Mouse (Mus musculus) heart, embryonic 15.5 days (tissue): ENCODE data around the gene A930018P22Rik. TPM values are rescaled to one million over a fixed set of nuclear protein-coding genes. Genes with fewer than 3 reads are reported as not detected.

Experiments used
- ATAC-seq: fragments of 200-750 bp; cut with Nextera tagmentation; replicated peaks from 2 replicates; pipeline ENCODE4 v1.8.0; 2017; ENCODE audit warnings: low read depth, moderate TSS enrichment; ENCODE audit not compliant: insufficient number of reproducible peaks, insufficient read depth, low FRiP score
- H3K27ac ChIP-seq: fragments of 300-500 bp; sonication (generic); 2 replicates; pipeline ENCODE4 v1.5.1; 2015; ENCODE audit warnings: mild to moderate bottlenecking, inconsistent platforms
- H3K27me3 ChIP-seq: fragments of 300-500 bp; sonication (generic); 2 replicates; pipeline ENCODE4 v1.6.1; 2015; ENCODE audit warnings: inconsistent platforms
- H3K36me3 ChIP-seq: fragments of 300-500 bp; sonication (generic); 2 replicates; pipeline ENCODE4 v1.6.1; 2015; ENCODE audit warnings: mild to moderate bottlenecking, inconsistent platforms
- H3K4me1 ChIP-seq: fragments of 300-500 bp; sonication (generic); replicated peaks from 2 replicates; pipeline ENCODE4 v1.6.1; 2015; ENCODE audit warnings: inconsistent platforms
- H3K4me2 ChIP-seq: fragments of 300-500 bp; sonication (generic); 2 replicates; pipeline ENCODE4 v1.6.1; 2015; ENCODE audit warnings: inconsistent platforms, mild to moderate bottlenecking, moderate library complexity
- H3K4me3 ChIP-seq: fragments of 300-500 bp; sonication (generic); 2 replicates; pipeline ENCODE4 v1.5.1; 2015; ENCODE audit warnings: mild to moderate bottlenecking, inconsistent platforms
- H3K9ac ChIP-seq: fragments of 300-500 bp; sonication (generic); 2 replicates; pipeline ENCODE4 v1.6.1; 2015; ENCODE audit warnings: mild to moderate bottlenecking, inconsistent platforms
- H3K9me3 ChIP-seq: fragments of 300-500 bp; sonication (generic); replicated peaks from 2 replicates; pipeline ENCODE4 v1.6.1; 2016; ENCODE audit warnings: inconsistent platforms
- WGBS: fragments of 180-500 bp; shearing (Covaris S2); methylation state at CpG from one replicate; pipeline ENCODE4 v1.1.7; 2015; ENCODE audit warnings: mixed read lengths; 5-methylcytosine and 5-hydroxymethylcytosine counted together
- polyA plus RNA-seq: library from polyadenylated mRNA; unstranded; fragments of >200 nt; fragmentation: Nextera tagmentation; extraction: Ambion mirVana; gene quantifications from 2 replicates; pipeline ENCODE4 v1.2.1, GENCODE M21; 2015

Gene A930018P22Rik
- polyA plus RNA-seq, 1 experiment from 2014 or later = 0.37 TPM

DNA sequence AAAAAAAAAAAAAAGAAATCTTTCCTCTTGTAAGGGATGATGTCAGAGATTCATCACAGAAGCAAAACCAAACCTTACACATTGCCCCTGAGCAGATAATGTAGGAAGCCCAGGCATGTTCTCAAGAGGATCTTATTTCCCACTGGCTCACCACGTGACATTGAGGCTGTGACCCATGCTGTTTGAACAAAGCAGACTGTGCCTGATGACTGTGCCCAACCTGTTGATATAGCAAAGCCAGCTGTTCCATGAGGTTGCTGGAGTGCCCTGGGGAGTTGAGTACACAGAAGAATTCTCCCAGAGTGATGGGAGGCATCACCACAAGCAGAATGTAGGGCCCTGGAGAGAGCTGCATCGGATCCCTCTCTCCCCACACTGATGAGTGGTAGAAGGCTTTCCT lies 13.4 kb downstream of the A930018P22Rik start:
- Histone ChIP-seq H3K27me3 (no peaks in the 10 kb centered on the region), H3K9me3 (no peaks in the 10 kb centered on the region), H3K9ac (no peak overlapping the region), H3K27ac (no peak overlapping the region), H3K4me3 (no peak overlapping the region), H3K4me1 (no peaks in the 10 kb centered on the region), H3K4me2 (no peak overlapping the region), H3K36me3 (no peaks in the 10 kb centered on the region)
- 43% methylated on average over 2 of the region's 2 CpGs for WGBS
- ATAC-seq = no peak

DNA sequence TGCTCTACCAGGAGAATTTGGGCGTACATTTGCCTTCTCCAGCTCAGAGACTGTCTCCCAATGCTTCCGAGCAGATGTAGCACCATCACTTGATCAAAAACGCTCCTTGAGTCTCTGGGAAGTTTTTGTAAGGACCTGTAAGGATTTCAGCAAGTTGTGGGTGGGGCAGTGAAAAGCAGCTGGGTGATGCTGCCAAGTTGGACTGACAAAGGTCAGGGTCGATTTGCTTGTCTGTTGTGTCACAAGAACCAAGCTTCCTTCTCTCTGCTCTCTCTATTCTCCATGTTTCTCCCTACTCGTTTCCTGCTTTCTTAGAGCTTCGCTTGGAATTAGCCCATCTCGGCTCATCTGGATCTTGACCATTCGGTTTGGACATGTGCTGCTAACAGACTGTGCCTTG lies 19.6 kb downstream of the A930018P22Rik start:
- no peak for ATAC-seq
- Histone ChIP-seq H3K9ac (no peak overlapping the region), H3K36me3 (no peaks in the 10 kb centered on the region), H3K4me1 (no peaks in the 10 kb centered on the region), H3K27ac (no peak overlapping the region), H3K9me3 (no peaks in the 10 kb centered on the region), H3K4me2 (no peak overlapping the region), H3K27me3 (no peaks in the 10 kb centered on the region), H3K4me3 (no peak overlapping the region)
- 82% methylated on average over 8 of the region's 8 CpGs for WGBS

- Histone ChIP-seq H3K9ac (no peak overlapping the region), H3K9me3 (no peaks in the 10 kb centered on the region), H3K4me3 (no peak overlapping the region), H3K27me3 (no peaks in the 10 kb centered on the region), H3K4me2 (no peak overlapping the region), H3K27ac (no peak overlapping the region), H3K4me1 (no peaks in the 10 kb centered on the region), H3K36me3 (no peaks in the 10 kb centered on the region)
- 86% methylated on average over 12 of the region's 12 CpGs for WGBS
- ATAC-seq = no peak
These were observed 21.4 kb downstream of the A930018P22Rik start for GRCm38 (mm10) chr2:104144004-104144403.

- 68% methylated on average over 1 of the region's 1 CpGs for WGBS
- Histone ChIP-seq H3K9me3 (no peaks in the 10 kb centered on the region), H3K4me2 (no peak overlapping the region), H3K4me3 (no peak overlapping the region), H3K36me3 (no peaks in the 10 kb centered on the region), H3K27me3 (no peaks in the 10 kb centered on the region), H3K27ac (no peak overlapping the region), H3K9ac (no peak overlapping the region), H3K4me1 (no peaks in the 10 kb centered on the region)
- ATAC-seq = no peak
These were observed 23.4 kb downstream of the A930018P22Rik start for GRCm38 (mm10) chr2:104145983-104146382.

DNA sequence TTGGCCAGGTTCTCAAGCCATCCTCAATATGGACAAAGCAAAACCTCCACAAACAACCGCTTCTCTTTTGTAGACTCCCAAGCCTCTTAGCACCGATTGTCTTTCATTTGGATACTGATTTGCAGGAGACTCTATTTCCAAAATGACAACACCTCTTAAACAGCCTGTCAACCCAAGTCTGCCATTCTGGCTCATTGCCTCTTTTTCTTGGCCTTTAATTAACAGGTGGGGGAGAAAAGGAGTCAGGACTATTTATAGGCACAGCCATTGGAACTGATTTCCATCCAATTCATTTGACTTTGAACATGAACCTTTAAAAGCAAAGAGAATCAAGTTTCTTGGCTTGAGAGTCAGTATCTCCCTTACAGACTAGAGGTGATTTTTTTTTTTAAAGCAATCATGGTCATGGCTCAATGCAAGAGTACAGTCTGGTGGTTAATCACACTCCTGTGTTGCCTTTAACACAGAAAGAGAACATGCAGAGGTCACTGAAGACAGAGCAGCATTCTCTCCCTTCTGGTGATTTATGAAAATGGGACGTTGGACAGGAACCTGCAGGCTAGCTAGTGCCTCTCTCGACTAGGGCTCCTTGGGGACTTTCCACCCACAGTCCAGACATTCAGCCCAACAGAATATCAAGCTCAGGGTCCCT lies 25.5 kb downstream of the A930018P22Rik start:
- no peak for ATAC-seq
- Histone ChIP-seq H3K4me1 (no peaks in the 10 kb centered on the region), H3K9ac (no peak overlapping the region), H3K4me3 (no peak overlapping the region), H3K9me3 (no peaks in the 10 kb centered on the region), H3K27ac (no peak overlapping the region), H3K36me3 (no peaks in the 10 kb centered on the region), H3K4me2 (no peak overlapping the region), H3K27me3 (no peaks in the 10 kb centered on the region)
- WGBS = 57% methylated on average over 4 of the region's 4 CpGs

DNA sequence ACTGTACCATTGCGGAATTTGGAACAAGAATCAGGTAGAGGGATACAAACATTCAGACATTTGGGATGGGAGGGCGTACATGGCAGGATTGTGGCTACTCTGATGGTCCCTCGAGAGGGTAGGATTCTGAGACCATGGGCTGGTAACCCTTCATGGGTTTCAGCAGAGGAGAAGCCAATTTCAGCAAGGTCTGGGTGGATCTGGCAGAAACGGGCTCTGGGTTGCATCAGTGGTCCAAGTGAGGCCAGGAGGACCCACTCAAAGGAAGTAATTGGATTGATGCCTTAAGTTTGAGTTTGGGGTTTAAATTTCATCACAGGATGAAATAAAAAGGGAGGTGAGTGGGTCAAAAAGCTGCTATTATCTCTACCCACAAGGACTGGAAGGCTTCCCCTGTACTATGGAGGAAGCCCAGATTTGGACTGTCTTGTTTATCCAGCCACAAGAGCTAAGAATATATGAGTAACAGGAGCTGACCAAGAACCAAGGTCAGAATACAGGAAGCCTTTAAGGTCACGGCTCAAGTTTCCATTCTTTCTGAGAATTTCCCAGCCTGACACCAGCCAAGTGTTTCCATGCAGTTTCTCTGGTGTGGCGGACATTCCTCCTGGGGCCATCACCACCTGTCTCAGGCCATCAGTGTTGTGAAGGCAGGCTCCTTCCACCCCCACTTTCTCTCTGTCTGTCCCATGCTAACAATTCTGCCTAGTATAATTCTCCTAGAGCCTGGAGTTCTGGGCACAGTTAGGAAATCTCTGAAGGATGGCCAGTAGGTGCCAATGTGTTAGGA lies 28.2 kb downstream of the A930018P22Rik start:
- Histone ChIP-seq H3K36me3 (no peaks in the 10 kb centered on the region), H3K27ac (no peak overlapping the region), H3K9me3 (no peaks in the 10 kb centered on the region), H3K27me3 (no peaks in the 10 kb centered on the region), H3K4me1 (no peaks in the 10 kb centered on the region), H3K9ac (no peak overlapping the region), H3K4me3 (no peak overlapping the region), H3K4me2 (no peak overlapping the region)
- 73% methylated on average over 6 of the region's 6 CpGs for WGBS
- 0 out of 2 replicates have a peak, but pooled peaks have one; percentile 28 for ATAC-seq

- Histone ChIP-seq H3K27me3 (no peaks in the 10 kb centered on the region), H3K9ac (no peak overlapping the region), H3K4me1 (no peaks in the 10 kb centered on the region), H3K4me3 (no peak overlapping the region), H3K4me2 (no peak overlapping the region), H3K27ac (no peak overlapping the region), H3K36me3 (no peaks in the 10 kb centered on the region), H3K9me3 (no peaks in the 10 kb centered on the region)
- 61% methylated on average over 4 of the region's 4 CpGs for WGBS
- 0 out of 2 replicates have a peak, but pooled peaks have one; percentile 31 for ATAC-seq
These were observed 30.8 kb downstream of the A930018P22Rik start for GRCm38 (mm10) chr2:104153345-104153744.

GRCm38 (mm10) chr2:104153876-104154275 lies 31.3 kb downstream of the A930018P22Rik start:
- Histone ChIP-seq H3K36me3 (no peaks in the 10 kb centered on the region), H3K27ac (no peak overlapping the region), H3K4me3 (no peak overlapping the region), H3K4me1 (no peaks in the 10 kb centered on the region), H3K4me2 (no peak overlapping the region), H3K9ac (no peak overlapping the region), H3K9me3 (no peaks in the 10 kb centered on the region), H3K27me3 (no peaks in the 10 kb centered on the region)
- 75% methylated on average over 3 of the region's 3 CpGs for WGBS
- ATAC-seq = no peak

DNA sequence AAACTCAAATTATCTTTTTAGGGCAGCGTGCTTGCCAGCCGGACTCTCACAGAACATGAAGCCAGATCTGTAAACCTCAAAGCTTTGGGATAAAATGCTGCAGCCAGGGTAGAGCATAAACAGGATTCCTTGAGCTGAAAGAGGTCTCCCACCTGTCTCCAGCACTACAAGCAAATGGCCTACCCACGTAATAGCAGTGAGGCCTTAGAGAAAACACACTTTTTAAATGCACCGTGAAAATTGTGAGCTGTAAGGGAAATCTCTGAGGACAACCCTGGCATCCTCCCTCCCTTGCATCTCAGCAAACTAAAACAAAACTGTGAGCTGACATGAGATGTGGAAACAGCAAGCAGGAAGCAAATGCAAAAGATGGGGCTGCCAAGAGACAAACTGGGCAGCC lies 35.3 kb downstream of the A930018P22Rik start:
- Histone ChIP-seq H3K4me2 (no peak overlapping the region), H3K4me1 (no peaks in the 10 kb centered on the region), H3K9ac (no peak overlapping the region), H3K4me3 (no peak overlapping the region), H3K27ac (no peak overlapping the region), H3K36me3 (no peaks in the 10 kb centered on the region), H3K27me3 (no peaks in the 10 kb centered on the region), H3K9me3 (no peaks in the 10 kb centered on the region)
- WGBS = 79% methylated on average over 4 of the region's 4 CpGs
- ATAC-seq = no peak

DNA sequence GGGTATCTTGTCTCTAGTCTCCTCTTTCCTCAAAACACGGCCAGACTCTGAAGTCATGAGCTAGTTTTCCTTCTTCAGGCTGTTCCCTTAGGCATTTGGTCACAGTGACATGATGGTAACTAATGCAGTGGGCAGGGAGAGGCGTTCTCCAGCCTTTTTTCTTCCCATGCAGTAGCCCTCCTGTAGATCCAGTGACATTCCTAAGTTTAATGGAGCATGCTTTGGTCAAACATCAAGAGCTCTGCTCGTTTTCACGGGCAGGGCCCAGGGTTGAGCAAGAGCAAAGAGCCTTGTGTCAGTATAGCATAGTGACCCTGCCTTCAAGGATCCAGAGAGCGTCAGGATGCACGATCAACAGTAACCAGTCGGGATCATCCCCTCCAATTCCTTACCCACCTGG lies 40.8 kb downstream of the A930018P22Rik start:
- H3K27ac ChIP-seq = no peak overlapping the region
- H3K36me3 ChIP-seq = no peaks in the 10 kb centered on the region
- H3K27me3 ChIP-seq = no peaks in the 10 kb centered on the region
- H3K9me3 ChIP-seq = no peaks in the 10 kb centered on the region
- H3K4me2 ChIP-seq = no peak overlapping the region
- WGBS = 72% methylated on average over 7 of the region's 7 CpGs
- H3K9ac ChIP-seq = no peak overlapping the region
- H3K4me3 ChIP-seq = no peak overlapping the region
- no peaks in the 10 kb centered on the region for H3K4me1 ChIP-seq
- ATAC-seq = no peak

- Histone ChIP-seq H3K4me2 (no peak overlapping the region), H3K27me3 (no peaks in the 10 kb centered on the region), H3K9me3 (no peaks in the 10 kb centered on the region), H3K36me3 (no peaks in the 10 kb centered on the region), H3K9ac (no peak overlapping the region), H3K27ac (no peak overlapping the region), H3K4me3 (no peak overlapping the region), H3K4me1 (no peaks in the 10 kb centered on the region)
- 83% methylated on average over 4 of the region's 4 CpGs for WGBS
- ATAC-seq = no peak
These were observed 41.5 kb downstream of the A930018P22Rik start for GRCm38 (mm10) chr2:104163978-104164487.
